In genomic region chr19:6057313-6058096, GRCm38 (mm10) we compare ENCODE assay signal across 8 mouse cellular contexts. TPM values are rescaled to one million over a fixed set of nuclear protein-coding genes. Genes with fewer than 3 reads are reported as not detected.
DNase-seq lines count a peak whose midpoint lies in the region; ATAC-seq and TF ChIP-seq lines count a peak whose summit lies in the region.

Gene Mrpl49, minus strand, starts transcription at chr19:6057785.
Gene Fau, plus strand, starts transcription at chr19:6057844.

- no peak for TF ChIP-seq CTCF in bone marrow, adult 2 months (IDR thresholded peaks at IDR 0.05; ENCODE audit: control insufficient read depth, insufficient read depth, low read length)

- peak within 1 kb of the TSS; percentile 97 for H3K4me3 ChIP-seq in bone marrow, adult 2 months (replicated peaks; ENCODE audit: control insufficient read depth, low read depth, low read length)
- peak within 1 kb of the TSS; percentile 97 for H3K4me3 ChIP-seq in embryonic facial prominence, embryonic 15.5 days (replicated peaks)
- H3K4me3 ChIP-seq in kidney, embryonic 14.5 days (ENCODE audit: low read length): peak within 1 kb of the TSS; percentile 82
- H3K4me3 ChIP-seq in limb, embryonic 15.5 days: peak within 1 kb of the TSS; percentile 90

- TF ChIP-seq POLR2A in bone marrow, adult 2 months (IDR thresholded peaks at IDR 0.05; ENCODE audit: borderline replicate concordance, control insufficient read depth, low read depth, low read length): peak; percentile 90

- H3K36me3 ChIP-seq in embryonic facial prominence, embryonic 15.5 days: peaks cover 47% of the 10 kb centered on the region
- H3K36me3 ChIP-seq in kidney, embryonic 14.5 days (ENCODE audit: control insufficient read depth, insufficient read depth, low read length): peaks cover 51% of the 10 kb centered on the region
- H3K36me3 ChIP-seq in limb, embryonic 15.5 days: peaks cover 42% of the 10 kb centered on the region

- H3K4me2 ChIP-seq in embryonic facial prominence, embryonic 15.5 days (replicated peaks): peak within 1 kb of the TSS; percentile 80
- peak within 1 kb of the TSS; percentile 84 for H3K4me2 ChIP-seq in kidney, embryonic 14.5 days (replicated peaks; ENCODE audit: low read depth, low read length)
- peak within 1 kb of the TSS; percentile 70 for H3K4me2 ChIP-seq in limb, embryonic 15.5 days

- DNase-seq in 416B (ENCODE audit: low read depth): peak; percentile 98
- peak; percentile 99 for DNase-seq in heart, adult 9 months (ENCODE audit: low spot score in 2 of 2)
- DNase-seq in monocyte, adult 2 months (ENCODE audit: low read depth in 1 of 2, low spot score in 2 of 2): peak; percentile 95 to 98
- DNase-seq in spleen, postnatal 36 days (ENCODE audit: low spot score in 2 of 2): peak; percentile 98 to 99

- peak within 1 kb of the TSS; percentile 95 for H3K9ac ChIP-seq in embryonic facial prominence, embryonic 15.5 days
- H3K9ac ChIP-seq in kidney, embryonic 14.5 days (ENCODE audit: low read depth, low read length): peak within 1 kb of the TSS; percentile 88
- peak within 1 kb of the TSS; percentile 90 for H3K9ac ChIP-seq in limb, embryonic 15.5 days

- peak within 1 kb of the TSS; percentile 93 for H3K27ac ChIP-seq in bone marrow, adult 2 months (ENCODE audit: control insufficient read depth, insufficient read depth, low read depth, low read length, poor library complexity)
- H3K27ac ChIP-seq in embryonic facial prominence, embryonic 15.5 days (replicated peaks): peak within 1 kb of the TSS; percentile 86
- H3K27ac ChIP-seq in kidney, embryonic 14.5 days (ENCODE audit: low read depth, low read length): peak within 1 kb of the TSS; percentile 63
- H3K27ac ChIP-seq in limb, embryonic 15.5 days: peak within 1 kb of the TSS; percentile 84

- peak; percentile 92 for ATAC-seq in embryonic facial prominence, embryonic 15.5 days (ENCODE audit: insufficient number of reproducible peaks, low FRiP score, low TSS enrichment, low read depth)
- ATAC-seq in kidney, embryonic 14.5 days (ENCODE audit: low FRiP score, low TSS enrichment): peak; percentile 87
- peak; percentile 87 for ATAC-seq in limb, embryonic 15.5 days (ENCODE audit: insufficient number of reproducible peaks, low FRiP score, low TSS enrichment, low read depth)

- H3K27me3 ChIP-seq in embryonic facial prominence, embryonic 15.5 days: no peaks in the 10 kb centered on the region
- H3K27me3 ChIP-seq in kidney, embryonic 14.5 days (ENCODE audit: control insufficient read depth, insufficient read depth, low read length): no peaks in the 10 kb centered on the region
- H3K27me3 ChIP-seq in limb, embryonic 15.5 days: no peaks in the 10 kb centered on the region

- peaks cover 2% of the 10 kb centered on the region for H3K4me1 ChIP-seq in bone marrow, adult 2 months (ENCODE audit: control insufficient read depth, insufficient read depth, low read length)
- H3K4me1 ChIP-seq in embryonic facial prominence, embryonic 15.5 days: peaks cover 33% of the 10 kb centered on the region
- H3K4me1 ChIP-seq in kidney, embryonic 14.5 days (ENCODE audit: control insufficient read depth, insufficient read depth, low read length): peaks cover 14% of the 10 kb centered on the region
- H3K4me1 ChIP-seq in limb, embryonic 15.5 days: peaks cover 35% of the 10 kb centered on the region

- WGBS in bone marrow, adult 2 months: under 1% methylated on average over 63 of the region's 63 CpGs
- under 1% methylated on average over 62 of the region's 63 CpGs for WGBS in embryonic facial prominence, embryonic 15.5 days
- under 1% methylated on average over 58 of the region's 63 CpGs for WGBS in kidney, embryonic 14.5 days
- under 1% methylated on average over 63 of the region's 63 CpGs for WGBS in limb, embryonic 15.5 days

- H3K9me3 ChIP-seq in embryonic facial prominence, embryonic 15.5 days (replicated peaks): no peaks in the 10 kb centered on the region
- H3K9me3 ChIP-seq in kidney, embryonic 14.5 days (ENCODE audit: control insufficient read depth, low read length): no peaks in the 10 kb centered on the region
- no peaks in the 10 kb centered on the region for H3K9me3 ChIP-seq in limb, embryonic 15.5 days

RNA-seq across cellular contexts. Expression of gene Mrpl49, which starts in this region (rescaled TPM):
- 29.9 and 52.5 TPM in 2 replicates for polyA plus RNA-seq in bone marrow, adult 2 months (2011; ENCODE audit: insufficient read depth, insufficient read length, low replicate concordance, missing spikeins)
- 66.8 and 67.1 TPM in 2 replicates for polyA plus RNA-seq in embryonic facial prominence, embryonic 15.5 days (2015; fragmentation: Nextera tagmentation; extraction: Ambion mirVana)
- 77.3 and 89.5 TPM in 2 replicates for polyA plus RNA-seq in kidney, embryonic 14.5 days (2014; fragmentation: Nextera tagmentation; extraction: Ambion mirVana)
- polyA plus RNA-seq in limb, embryonic 15.5 days (2015; fragmentation: Nextera tagmentation; extraction: Ambion mirVana): 66.8 and 67.5 TPM in 2 replicates

RNA-seq across cellular contexts. Expression of gene Fau, which starts in this region (rescaled TPM):
- 2,232 and 4,155 TPM in 2 replicates for polyA plus RNA-seq in bone marrow, adult 2 months (2011; ENCODE audit: insufficient read depth, insufficient read length, low replicate concordance, missing spikeins)
- 809 and 853 TPM in 2 replicates for polyA plus RNA-seq in embryonic facial prominence, embryonic 15.5 days (2015; fragmentation: Nextera tagmentation; extraction: Ambion mirVana)
- polyA plus RNA-seq in kidney, embryonic 14.5 days (2014; fragmentation: Nextera tagmentation; extraction: Ambion mirVana): 839 and 1,033 TPM in 2 replicates
- 723 and 835 TPM in 2 replicates for polyA plus RNA-seq in limb, embryonic 15.5 days (2015; fragmentation: Nextera tagmentation; extraction: Ambion mirVana)

Comparison
In these comparisons a context has a peak if more than half of its experiments do, and no peak if none do; other contexts are left out.
1. Peak in every context shown above with its lines: DNase-seq, ATAC-seq, H3K4me3 ChIP-seq and H3K27ac ChIP-seq.